Mouse (Mus musculus) embryonic fibroblast, embryonic 13.5 days (primary cell): ENCODE measurements around the gene Pigv.

Source experiments
- CTCF ChIP-seq: IDR thresholded peaks from 2 replicates; pipeline ENCODE4 v1.5.1; 2011; ENCODE audit warnings: mild to moderate bottlenecking, control low read depth, low read length, moderate library complexity, borderline replicate concordance; ENCODE audit not compliant: insufficient read depth
- POLR2A ChIP-seq: IDR thresholded peaks from 2 replicates; pipeline ENCODE4 v1.6.1; 2011; ENCODE audit warnings: low read depth, mild to moderate bottlenecking, control low read depth, low read length, moderate library complexity

DNA sequence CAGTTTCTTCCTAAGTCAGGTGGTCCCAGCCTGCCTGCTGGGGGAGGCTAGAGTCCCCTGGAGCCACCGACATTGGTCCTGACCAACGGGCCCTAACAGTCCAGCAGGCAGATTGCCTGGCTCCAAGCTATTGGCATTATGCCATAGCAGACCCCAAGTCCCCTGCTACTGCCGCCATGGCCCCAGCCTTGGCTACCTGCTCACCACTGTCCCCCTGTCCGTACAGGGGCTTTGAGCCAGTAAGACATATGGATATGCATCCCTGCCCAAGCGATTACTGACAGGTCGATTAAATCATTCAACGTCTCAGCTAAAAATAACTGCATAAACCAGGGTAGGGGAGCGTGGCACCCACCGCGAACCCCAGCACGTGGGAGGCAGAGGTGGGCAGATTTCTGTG, 54.5 kb downstream of the Pigv start:
- TF ChIP-seq CTCF (no peak), POLR2A (no peak)
